Mouse (Mus musculus): Measurements from ENCODE around the gene Hspb1.

DNA sequence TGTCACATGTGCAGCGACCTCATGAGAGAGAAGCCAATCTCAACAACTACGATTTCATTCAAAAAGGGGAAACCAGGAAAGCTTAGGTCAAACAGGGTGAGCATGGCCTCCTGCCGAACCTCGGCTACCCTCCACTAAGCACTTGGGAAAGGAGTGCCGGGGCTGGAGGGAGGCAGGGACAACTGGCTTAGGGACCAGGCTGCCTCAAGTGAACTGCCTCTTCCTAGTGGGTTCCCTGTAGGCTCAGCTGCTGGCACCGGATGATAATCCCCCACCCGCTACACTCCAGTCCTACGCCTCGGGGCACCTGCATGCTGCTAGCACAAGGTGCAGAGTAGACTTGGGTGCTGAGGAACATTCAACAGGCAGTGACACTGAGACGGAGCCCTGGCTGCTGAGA, 21.9 kb downstream of the Hspb1 start:
- TF ChIP-seq CTCF (IDR thresholded peaks at IDR 0.05; ENCODE audit: low read depth, low read length) = no peak
- TF ChIP-seq GATA1 (IDR thresholded peaks at IDR 0.05; ENCODE audit: borderline replicate concordance, low read length) = no peak
- TF ChIP-seq TAL1 (conservative IDR thresholded peaks at IDR 0.05; ENCODE audit: low read depth, low read length) = no peak
- no peak for TF ChIP-seq POLR2AphosphoS5 (IDR thresholded peaks at IDR 0.05; ENCODE audit: insufficient replicate concordance, low read depth, low read length)

All from G1E (cell line).